Mouse (Mus musculus) liver, adult 2 months (tissue): ENCODE measurements around the gene Miox. TPM values are rescaled to one million over a fixed set of nuclear protein-coding genes. Genes with fewer than 3 reads are reported as not detected.

ENCODE experiments used
- DNase-seq: peaks from one replicate; pipeline ENCODE4 v3.0.0-alpha.2; 2011; ENCODE audit warnings: low read depth, low spot score; ENCODE audit errors: extremely low read depth
- H3K27ac ChIP-seq: fragments of 200-500 bp; replicated peaks from 2 replicates; pipeline ENCODE4 v1.5.1; 2012; ENCODE audit warnings: low read depth, mild to moderate bottlenecking, control low read depth, inconsistent platforms, low read length; ENCODE audit not compliant: insufficient read depth
- H3K27me3 ChIP-seq: fragments of 200-500 bp; 2 replicates; pipeline ENCODE4 v1.6.1; 2012; ENCODE audit warnings: mild to moderate bottlenecking, moderate library complexity, low read length, inconsistent platforms; ENCODE audit not compliant: control insufficient read depth, insufficient read depth
- H3K36me3 ChIP-seq: fragments of 200-500 bp; 2 replicates; pipeline ENCODE4 v1.6.1; 2012; ENCODE audit warnings: low read length, inconsistent platforms; ENCODE audit not compliant: control insufficient read depth, insufficient read depth
- H3K4me1 ChIP-seq: fragments of 200-500 bp; 2 replicates; pipeline ENCODE4 v1.6.1; 2011; ENCODE audit warnings: low read length; ENCODE audit not compliant: control insufficient read depth, insufficient read depth
- H3K4me3 ChIP-seq: fragments of 200-500 bp; 2 replicates; pipeline ENCODE4 v1.5.1; 2011; ENCODE audit warnings: low read depth, mild to moderate bottlenecking, control low read depth, low read length, moderate library complexity; ENCODE audit not compliant: insufficient read depth
- H3K79me2 ChIP-seq: fragments of 200-500 bp; 2 replicates; pipeline ENCODE4 v1.6.1; 2012; ENCODE audit warnings: inconsistent platforms, mild to moderate bottlenecking, low read length, moderate library complexity; ENCODE audit not compliant: control insufficient read depth, insufficient read depth
- H3K9ac ChIP-seq: fragments of 200-500 bp; 2 replicates; pipeline ENCODE4 v1.6.1; 2012; ENCODE audit warnings: low read depth, mild to moderate bottlenecking, control low read depth, inconsistent platforms, low read length
- CTCF ChIP-seq: fragments of 200-500 bp; IDR thresholded peaks from 2 replicates; pipeline ENCODE4 v1.5.1; 2011; ENCODE audit warnings: low read depth, low read length, control low read depth
- POLR2A ChIP-seq: fragments of 200-500 bp; IDR thresholded peaks from 2 replicates; pipeline ENCODE4 v1.6.1; 2011; ENCODE audit warnings: low read length, control low read depth; ENCODE audit not compliant: insufficient read depth; ENCODE audit errors: extremely low read depth
- WGBS: fragments of 180-500 bp; shearing (Covaris S2); methylation state at CpG from one replicate; pipeline ENCODE4 v1.1.7; 2018; 5-methylcytosine and 5-hydroxymethylcytosine counted together
- polyA plus RNA-seq: library from polyadenylated mRNA; depleted of rRNA; stranded (reverse); fragments of >200 nt; gene quantifications from 2 replicates; pipeline ENCODE4 v1.2.3, GENCODE M21; 2012
- total RNA-seq: library from RNA; depleted of rRNA; stranded (reverse); fragments of >200 nt; gene quantifications from 2 replicates; pipeline ENCODE4 v1.2.3, GENCODE M21; 2014

Gene Miox
- total and polyA plus RNA-seq, 2 experiments: 0.28 to 0.32 TPM

GRCm38 (mm10) chr15:89376957-89377356 is 42.8 kb downstream of the Miox start, which contains the start of gene Tymp:
Gene Tymp, minus strand, starts transcription at chr15:89377039.
- H3K4me3 ChIP-seq: peak within 1 kb of the TSS; percentile 60
- TF ChIP-seq POLR2A (peak; percentile 62; the same call in 1 of the 2 replicates), CTCF (no peak)
- H3K9ac ChIP-seq: peak within 1 kb of the TSS; percentile 75
- peaks cover 4% of the 10 kb centered on the region; the same call in 1 of the 2 replicates for H3K79me2 ChIP-seq
- peaks cover 16% of the 10 kb centered on the region for H3K4me1 ChIP-seq
- peak within 1 kb of the TSS; percentile 90 for H3K27ac ChIP-seq
- H3K36me3 ChIP-seq: peaks cover 3% of the 10 kb centered on the region; the same call in 1 of the 2 replicates
- no peaks in the 10 kb centered on the region for H3K27me3 ChIP-seq
- WGBS: 18% methylated on average over 16 of the region's 16 CpGs
- DNase-seq: peak; percentile 96

DNA sequence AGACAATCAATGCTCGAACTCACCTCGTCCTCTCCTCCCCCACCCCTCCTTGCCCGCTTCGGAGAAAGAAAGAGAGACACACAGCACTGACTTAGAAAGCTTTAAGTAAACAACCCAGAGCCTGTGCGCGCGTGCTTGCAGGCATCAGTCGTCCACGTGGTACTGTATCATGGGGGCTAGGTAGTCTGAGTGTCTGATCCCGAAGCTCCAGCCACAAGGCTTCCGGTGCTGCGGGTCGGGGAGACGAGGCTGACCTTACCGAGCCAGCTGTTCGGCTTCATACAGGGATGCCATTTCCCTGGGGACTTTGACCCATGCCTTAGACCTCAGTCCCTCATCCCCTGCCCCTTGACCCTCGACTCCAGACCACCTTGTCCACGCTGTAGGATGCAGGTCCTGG is 43.2 kb downstream of the Miox start:
- Histone ChIP-seq H3K27ac (peak overlapping the region; percentile 90), H3K4me3 (peak overlapping the region; percentile 60), H3K36me3 (peaks cover under 1% of the 10 kb centered on the region; the same call in 1 of the 2 replicates), H3K79me2 (peaks cover 4% of the 10 kb centered on the region; the same call in 1 of the 2 replicates), H3K4me1 (peaks cover 16% of the 10 kb centered on the region), H3K27me3 (no peaks in the 10 kb centered on the region), H3K9ac (peak overlapping the region; percentile 75)
- DNase-seq: no peak
- TF ChIP-seq CTCF (no peak), POLR2A (no peak)
- WGBS: 10% methylated on average over 18 of the region's 18 CpGs

DNA sequence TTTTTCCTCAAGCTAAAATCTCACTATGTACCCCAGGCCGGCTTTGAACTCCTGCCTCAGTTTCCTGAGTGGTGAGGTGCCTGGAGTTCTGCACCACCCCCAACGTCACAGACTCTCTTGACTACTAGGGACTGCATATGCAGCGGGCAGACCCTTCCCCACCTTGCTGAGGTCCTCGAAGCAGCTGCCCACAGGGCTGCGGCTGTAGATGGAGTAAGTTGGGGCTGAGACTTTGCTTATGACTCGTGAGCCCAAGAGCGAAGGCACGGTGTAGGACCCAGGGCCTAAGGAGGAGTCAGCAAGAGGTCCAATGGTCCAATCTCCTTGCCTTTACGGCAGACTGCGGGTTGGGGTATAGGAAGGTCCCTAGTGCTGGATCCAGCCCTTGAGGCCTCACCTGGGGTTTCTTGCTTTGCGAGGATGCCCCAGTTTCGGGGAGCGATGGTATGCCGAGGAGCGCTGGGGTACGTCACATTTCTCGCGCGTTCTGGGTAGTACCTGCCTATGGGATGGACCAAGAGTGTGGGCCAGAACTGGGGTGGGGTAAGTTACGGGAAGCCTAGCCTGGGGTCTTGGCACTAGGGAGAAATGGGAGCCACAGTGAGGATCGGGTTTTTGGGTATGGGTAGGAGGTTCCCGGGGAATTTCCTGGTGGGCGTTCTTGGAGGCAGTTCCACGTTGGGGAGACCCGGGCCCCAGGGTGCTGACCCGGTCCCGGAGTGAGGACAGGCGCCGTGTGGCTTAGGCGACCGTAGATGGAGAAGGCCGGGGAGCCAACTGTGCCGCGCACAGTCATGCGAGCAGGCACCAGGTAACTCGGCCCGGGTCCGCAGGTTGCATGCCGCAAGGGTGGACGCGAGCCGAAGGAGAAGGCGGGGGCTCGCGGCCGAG is 44.0 kb downstream of the Miox start:
- no peaks in the 10 kb centered on the region for H3K27me3 ChIP-seq
- peak; percentile 25 for DNase-seq
- no peak for TF ChIP-seq CTCF
- H3K9ac ChIP-seq: peak overlapping the region; percentile 53
- H3K4me1 ChIP-seq: peaks cover 14% of the 10 kb centered on the region
- 24% methylated on average over 46 of the region's 46 CpGs for WGBS
- no peaks in the 10 kb centered on the region for H3K36me3 ChIP-seq
- H3K79me2 ChIP-seq: peaks cover 4% of the 10 kb centered on the region; the same call in 1 of the 2 replicates
- peak overlapping the region; percentile 50 for H3K4me3 ChIP-seq
- peak overlapping the region; percentile 90 for H3K27ac ChIP-seq

- DNase-seq: peak; percentile 67
- Histone ChIP-seq H3K27me3 (no peaks in the 10 kb centered on the region), H3K36me3 (no peaks in the 10 kb centered on the region), H3K9ac (peak within 1 kb of the TSS; percentile 53), H3K4me1 (peaks cover 14% of the 10 kb centered on the region), H3K79me2 (peaks cover 4% of the 10 kb centered on the region; the same call in 1 of the 2 replicates), H3K4me3 (peak within 1 kb of the TSS; percentile 50), H3K27ac (peak within 1 kb of the TSS; percentile 90)
- TF ChIP-seq POLR2A (no peak), CTCF (no peak)
- 1% methylated on average over 33 of the region's 33 CpGs for WGBS
Measured at GRCm38 (mm10) chr15:89378831-89379401, 44.7 kb downstream of the Miox start, which contains the start of gene Odf3b. Gene Odf3b, minus strand, starts transcription at chr15:89379282.

DNA sequence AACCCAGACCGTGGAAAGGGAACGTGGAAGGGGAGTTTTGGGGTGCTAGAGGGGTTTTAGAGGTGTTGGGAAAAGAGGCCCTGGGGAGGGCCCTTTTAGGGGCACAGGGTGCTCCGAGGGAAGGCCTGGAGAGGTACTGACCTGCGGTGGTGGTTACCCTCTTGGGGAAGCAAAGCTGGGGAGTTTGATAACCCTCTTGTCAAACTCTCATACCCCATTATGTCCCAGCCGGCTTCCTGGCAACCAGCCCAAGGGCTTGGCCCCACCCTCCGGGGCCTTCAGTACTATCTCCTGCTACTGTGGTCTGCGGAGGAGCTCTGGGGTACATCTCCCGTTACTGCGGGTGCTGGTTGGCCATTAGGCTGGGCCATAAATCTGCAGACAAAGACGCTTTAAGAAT is 45.2 kb downstream of the Miox start:
- H3K27ac ChIP-seq: peak overlapping the region; percentile 90; the same call in 1 of the 2 replicates
- DNase-seq: no peak
- H3K36me3 ChIP-seq: no peaks in the 10 kb centered on the region
- H3K79me2 ChIP-seq: no peaks in the 10 kb centered on the region
- H3K4me1 ChIP-seq: peaks cover 14% of the 10 kb centered on the region
- peak overlapping the region; percentile 50; the same call in 1 of the 2 replicates for H3K4me3 ChIP-seq
- H3K27me3 ChIP-seq: no peaks in the 10 kb centered on the region
- TF ChIP-seq POLR2A: no peak
- H3K9ac ChIP-seq: peak overlapping the region; percentile 53
- 34% methylated on average over 10 of the region's 10 CpGs for WGBS
